Mouse (Mus musculus): ENCODE data around the gene Mgrn1.

Mgrn1 gene

DNA sequence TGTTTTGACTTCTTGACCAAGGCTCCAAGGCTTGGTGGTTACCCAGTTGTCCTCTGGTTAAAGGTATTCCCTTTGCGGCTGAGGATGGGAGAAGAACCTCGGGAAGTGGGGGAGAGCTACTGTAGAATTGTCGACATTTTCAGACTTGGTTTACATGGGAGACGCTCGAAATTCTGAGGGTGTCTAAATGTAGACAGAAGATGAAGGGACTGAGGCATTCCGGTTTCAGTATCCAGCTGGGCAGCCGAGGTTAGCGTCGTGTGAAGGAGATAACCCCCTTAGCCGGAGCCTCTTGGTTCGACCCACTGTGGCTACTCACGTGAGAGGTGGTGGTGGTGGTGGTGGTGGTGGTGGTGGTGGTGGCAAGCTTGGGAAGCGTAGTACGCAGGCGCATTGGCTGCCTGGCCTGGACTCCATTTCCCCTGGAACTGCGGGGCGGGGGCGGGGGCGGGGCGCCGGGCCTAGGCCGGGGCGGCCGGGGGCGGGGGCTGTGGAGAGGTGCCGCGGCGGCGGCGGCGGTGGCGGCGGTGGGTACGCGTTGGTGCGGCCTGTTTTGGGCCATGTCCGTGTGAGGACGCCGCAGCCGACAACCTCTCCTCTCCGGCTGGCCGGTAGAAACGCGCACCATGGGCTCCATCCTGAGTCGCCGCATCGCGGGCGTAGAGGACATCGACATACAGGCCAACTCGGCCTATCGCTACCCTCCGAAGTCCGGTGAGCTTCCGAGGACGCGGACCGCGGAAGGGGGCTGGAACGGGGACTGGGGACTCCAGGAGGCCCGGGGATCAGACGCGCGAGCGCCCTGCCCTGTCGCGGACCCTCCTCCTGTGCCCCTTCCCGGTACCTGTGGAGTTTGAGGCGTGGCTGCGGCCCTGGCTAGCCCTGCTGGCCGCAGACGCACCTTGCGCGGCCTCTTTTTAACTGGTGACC lies at the start of gene Mgrn1:
Mgrn1 (plus strand) TSS at position 490 of the 930 bp plus-strand sequence.
- DNase-seq: peak; percentile 89 to 91

DNA sequence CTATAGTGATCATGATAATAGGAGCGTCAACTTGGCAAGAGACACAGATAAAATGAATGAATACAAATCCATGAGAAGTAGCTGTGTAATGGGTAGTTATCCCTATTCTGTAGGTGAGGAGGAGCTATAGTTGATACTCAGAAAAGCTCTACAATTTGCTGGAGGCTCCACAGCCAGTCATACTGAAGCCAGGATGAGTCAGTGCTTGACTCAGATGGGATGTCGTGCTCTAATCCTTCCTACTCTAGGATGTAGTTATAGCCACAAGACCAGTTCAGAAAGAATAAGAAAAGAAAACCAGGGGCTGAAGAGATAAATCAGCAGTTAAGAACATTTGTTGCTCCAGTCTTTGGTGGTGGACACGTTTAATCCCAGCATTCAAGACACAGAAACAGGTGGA lies 48.4 kb upstream of the Mgrn1 start:
- DNase-seq: no peak

DNA sequence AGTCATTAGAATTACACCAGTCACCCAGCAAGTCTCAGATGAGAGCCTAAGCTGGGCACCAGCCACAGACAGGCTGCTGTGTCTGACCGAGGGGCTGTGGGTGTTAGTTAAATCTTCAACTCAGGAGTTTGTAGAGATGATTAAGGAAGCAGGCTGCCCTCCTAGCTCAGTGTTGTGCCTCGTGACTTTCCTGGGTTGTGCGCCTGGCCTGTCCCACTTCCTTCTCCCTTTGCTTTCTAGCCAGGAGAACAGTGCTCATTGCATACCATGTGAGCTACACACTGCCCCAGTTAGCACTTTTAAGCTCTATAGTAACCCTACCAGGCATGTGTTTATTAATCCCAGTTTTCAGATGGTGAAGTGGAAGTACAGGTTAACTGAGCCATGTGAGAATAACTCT lies 46.5 kb upstream of the Mgrn1 start:
- DNase-seq: no peak

DNA sequence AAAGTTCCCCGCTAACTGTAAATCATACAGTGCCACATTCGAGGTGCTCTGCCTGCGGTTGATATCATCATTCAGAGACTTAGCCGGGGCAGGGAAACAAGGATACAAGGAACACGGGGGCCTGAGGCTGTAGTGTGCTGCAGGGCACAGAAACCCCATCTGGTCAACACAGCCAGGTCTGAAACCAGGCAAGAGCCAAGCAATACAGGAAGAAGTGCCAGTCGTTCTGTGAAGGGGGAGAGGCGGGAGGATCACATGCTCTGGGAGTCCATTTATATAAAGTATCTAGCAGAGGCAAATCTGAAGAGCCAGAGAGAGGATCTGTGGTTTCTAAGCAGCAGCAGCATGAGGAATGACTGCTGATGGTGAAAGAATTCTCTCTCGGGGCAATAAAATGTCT lies 45.8 kb upstream of the Mgrn1 start:
- no peak for DNase-seq

DNA sequence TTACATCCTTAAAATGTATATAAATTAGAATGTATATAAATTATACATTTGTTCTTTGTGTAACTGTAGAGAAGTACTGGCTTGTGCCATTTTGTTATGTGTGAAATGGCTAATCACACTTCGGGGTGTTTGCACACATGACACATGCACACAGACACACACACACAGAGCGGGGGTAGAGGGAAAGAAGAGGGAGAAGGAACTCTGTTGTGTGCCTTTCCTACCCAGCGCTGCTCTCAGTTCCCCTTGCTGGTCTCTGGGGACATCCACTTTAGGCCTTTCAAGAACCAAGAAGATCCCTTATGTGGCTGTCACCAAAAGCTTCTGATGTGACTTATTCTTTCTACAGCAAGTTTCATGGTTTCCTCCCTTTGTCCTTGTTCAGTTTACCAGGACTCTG lies 39.0 kb upstream of the Mgrn1 start:
- no peak for DNase-seq

DNA sequence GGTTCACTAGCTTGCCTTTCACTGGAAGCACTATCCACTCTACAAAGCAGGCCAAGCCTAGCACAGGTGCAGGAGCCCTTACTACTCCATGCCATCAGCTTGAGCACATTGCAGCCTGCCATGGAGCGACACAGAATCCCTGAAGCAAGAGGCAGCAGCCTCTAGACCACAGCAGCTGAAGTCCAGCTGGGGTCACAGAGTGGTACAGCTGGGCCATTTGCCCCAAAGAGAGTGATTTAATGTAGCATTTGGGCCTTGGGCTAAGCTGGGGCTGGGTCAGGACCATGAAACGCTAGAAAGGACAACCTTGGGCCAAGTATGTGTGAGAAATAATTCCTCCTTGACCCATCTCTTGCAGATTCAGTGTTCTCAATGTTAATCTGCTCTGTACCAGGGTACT lies 38.0 kb upstream of the Mgrn1 start:
- DNase-seq: no peak

DNA sequence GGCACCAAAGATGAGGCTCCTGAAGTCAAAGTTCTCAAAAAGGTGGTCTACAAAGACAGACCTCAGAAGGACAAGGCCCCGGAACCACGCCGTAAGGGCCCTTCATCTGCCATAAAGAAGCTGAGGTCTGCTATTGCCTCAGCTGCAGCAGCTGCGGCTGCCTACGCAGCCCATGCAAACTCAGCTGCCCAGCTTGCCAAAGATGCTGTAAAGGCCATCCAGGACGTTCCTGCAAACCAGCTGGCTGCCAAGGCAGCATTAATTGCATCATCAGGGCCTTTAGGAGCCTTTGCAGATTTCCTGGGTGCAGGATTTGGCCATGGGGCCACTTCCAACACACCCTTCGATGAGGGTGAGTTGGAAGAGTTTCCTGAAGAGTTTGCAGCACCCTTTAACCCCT lies 35.7 kb upstream of the Mgrn1 start:
- peak in 1 of 2 experiments; percentile 42 for DNase-seq

DNA sequence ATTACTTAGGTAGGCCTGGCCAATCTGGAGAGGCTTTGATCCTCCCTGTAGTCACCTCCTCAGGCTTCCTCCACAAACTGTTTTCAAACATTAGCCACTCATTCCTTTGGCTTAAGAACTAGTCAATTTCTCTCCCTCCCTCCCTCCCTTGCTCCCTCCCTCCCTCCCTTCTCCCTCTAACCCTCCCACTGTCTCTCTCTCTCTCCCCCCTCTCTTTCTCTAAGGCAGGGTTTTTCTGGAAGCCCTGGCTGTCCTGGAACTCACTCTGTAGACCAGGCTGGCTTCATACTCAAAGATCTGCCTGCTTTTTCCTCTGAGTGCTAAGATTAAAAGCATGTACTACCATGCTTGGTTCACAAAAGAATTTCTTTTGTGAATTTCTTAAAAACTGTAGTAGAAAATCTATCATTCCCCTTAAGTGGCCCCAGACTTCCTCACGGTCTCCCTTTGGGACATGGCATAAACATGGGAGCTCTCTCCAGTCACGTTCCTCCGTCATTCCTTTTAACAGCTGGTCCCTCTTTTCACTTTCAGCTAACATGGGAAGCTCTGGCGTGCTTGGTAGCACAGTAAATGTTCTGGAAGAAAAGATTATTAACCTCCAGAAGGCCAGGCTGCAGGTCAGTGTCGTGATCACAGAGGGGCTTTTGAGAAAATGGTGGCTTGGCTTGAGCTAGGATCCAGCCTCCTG lies 35.0 kb upstream of the Mgrn1 start:
- no peak for DNase-seq

DNA sequence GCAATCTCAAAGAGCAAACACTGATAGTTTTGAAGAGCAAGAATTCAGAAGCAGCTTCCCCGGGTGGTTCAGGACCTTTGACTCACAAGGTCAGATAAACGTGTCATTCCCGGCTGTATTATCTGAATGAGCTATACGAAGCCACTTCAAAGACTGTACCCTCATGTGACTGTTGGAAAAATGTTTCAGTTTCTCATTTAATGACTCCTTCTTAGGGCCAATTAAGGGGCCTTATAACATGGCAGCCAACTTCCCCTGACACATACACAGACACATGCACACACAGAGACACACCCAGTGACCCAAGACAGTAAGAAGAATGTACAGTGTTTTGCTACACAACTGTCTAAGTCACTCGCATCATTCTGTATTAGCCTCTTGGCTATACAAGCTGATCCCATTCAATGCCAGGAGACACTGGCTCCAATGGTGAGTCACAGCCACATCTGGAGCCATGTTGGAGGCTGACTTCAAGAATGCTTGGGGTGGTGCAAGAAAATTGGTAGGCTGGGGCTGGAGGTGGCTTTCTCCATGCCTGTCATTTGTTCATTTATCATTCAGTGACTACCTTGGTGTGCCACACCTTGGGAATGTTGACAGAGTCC lies 30.9 kb upstream of the Mgrn1 start:
- no peak for DNase-seq

DNA sequence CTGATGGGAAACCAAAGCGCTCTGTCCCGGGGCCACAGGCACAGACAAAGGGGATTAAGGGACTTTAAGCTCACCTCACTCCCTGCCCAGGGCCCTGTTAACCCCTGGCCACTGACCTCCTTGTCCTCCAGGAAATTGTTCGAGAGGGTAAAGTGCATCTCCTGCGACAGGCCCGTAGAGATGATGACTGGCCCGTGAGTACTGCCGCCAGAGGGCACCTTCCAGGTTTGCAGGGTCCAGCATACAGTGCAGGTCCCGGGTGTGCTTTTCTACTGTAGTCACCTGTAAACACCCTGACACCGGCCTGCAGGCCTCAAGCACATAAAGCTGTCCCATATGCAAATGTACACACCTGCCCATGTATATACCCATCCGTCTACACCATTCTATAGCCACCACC lies 24.7 kb upstream of the Mgrn1 start:
- DNase-seq: peak in 1 of 2 experiments; percentile 31

DNA sequence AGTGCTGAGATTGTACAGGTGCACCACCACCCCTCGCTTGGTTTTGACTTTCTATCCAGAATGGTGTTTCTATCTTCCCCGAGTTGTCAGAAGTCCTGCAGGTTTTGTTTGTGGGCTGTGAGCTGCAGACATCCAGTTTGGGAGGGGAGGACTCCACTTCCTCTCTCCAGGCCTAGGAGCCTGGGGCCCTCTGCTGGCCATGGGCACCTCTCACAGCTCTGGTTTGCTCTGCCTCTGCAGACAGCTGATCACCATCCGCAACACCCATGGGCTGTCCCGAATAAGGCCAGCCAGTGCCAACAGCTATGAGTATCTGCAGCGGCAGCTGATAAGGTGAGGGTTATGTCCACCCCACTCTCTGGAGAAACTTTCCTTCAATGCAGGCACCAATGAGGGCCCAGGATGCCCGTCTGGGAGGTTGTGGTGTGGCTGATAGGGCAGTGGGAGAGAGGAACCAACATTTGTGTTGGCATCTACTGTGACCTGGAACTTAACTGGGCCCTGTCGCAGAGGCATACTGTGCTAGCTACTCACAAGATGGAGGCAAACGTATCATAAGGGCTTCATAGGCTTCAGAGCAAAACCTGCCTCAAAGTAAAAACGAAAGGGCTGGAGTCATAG lies 23.1 kb upstream of the Mgrn1 start:
- peak; percentile 84 to 86 for DNase-seq

DNA sequence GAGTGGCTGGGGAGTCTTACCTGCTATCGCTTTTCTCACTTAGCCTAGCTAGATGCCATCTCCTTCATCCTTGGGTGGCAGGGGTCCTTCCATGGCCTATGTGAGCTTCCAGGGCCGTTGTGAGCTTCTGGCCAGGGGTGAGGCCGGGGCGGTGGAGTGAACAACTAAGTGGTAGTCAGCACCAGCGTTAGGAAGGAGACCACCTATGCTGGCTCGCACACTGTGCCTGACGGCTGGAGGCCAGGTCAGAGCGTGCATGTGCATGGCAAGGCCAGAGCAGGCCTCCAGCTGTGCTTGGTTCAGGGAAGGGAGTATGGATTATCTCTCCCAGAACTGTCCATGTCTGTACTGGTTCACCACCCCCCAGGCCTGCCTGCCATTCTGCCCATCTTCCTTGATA lies 22.3 kb upstream of the Mgrn1 start:
- DNase-seq: no peak

DNA sequence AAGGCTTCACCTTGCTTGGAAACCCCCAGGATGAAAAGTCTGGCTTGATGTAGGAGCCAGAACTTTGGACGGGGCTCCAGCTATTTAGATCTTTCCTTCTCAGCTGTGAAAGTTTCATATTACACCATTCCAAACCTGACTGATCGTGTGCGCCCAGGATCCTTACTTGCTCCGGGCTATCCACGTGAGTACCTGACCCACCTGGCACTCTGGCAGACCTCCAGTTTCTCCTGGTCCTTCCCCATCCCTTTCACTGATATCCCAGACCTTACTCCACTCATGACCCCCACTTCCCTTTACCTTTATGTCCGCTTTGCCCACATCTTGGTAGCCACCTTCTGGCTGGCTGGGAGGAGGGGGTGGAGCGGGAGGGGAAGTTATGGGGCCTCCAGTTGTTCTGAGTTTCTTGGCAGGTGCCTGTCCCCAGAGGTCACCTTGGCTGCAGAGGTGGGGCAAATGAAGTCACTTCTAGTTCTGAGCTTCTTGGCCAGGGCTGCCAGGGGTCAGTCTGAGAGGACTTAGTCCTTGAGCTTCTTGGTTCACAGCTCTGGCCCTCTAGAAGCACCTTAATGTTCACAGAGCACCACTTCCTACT lies 19.9 kb upstream of the Mgrn1 start:
- peak in 1 of 2 experiments; percentile 53 for DNase-seq

DNA sequence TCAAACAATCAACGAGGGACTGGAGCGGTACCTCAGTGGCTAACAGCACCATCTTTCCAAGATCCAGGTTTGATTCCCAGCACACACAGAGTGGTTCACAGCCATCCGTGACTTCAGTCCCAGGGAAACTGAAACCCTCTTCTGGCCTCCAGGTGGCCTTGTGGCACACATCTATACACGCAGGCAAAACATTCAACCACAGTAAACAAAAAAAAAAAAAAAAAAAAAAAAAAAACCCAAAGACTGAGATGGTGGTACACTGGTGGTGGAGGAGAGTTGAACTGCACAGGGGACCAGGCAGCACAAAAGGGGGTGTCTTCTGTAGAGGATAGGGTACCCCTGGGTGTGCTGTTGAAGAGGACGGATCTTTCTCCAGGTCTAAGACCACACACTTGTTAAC lies 15.6 kb upstream of the Mgrn1 start:
- DNase-seq: no peak

DNA sequence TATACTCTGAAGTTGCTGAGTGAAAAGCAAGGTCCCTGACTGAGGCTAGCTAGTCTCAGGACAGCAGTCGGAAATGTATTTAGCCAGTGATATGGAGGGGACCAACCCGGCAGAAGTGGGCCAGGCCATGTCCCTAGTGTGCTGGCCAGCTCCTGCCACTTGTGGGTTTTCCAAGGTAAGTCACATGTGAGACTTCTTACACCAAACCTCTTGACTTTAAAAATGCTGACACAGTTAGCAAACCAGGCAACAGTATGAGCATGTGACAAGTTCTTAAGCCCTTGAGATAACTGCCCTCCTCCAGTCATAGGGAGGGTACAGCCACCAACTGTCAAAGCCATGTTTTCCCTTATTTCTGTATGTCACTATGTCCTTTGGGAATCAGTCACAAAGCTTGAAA lies 14.1 kb upstream of the Mgrn1 start:
- DNase-seq: peak; percentile 72 to 80

DNA sequence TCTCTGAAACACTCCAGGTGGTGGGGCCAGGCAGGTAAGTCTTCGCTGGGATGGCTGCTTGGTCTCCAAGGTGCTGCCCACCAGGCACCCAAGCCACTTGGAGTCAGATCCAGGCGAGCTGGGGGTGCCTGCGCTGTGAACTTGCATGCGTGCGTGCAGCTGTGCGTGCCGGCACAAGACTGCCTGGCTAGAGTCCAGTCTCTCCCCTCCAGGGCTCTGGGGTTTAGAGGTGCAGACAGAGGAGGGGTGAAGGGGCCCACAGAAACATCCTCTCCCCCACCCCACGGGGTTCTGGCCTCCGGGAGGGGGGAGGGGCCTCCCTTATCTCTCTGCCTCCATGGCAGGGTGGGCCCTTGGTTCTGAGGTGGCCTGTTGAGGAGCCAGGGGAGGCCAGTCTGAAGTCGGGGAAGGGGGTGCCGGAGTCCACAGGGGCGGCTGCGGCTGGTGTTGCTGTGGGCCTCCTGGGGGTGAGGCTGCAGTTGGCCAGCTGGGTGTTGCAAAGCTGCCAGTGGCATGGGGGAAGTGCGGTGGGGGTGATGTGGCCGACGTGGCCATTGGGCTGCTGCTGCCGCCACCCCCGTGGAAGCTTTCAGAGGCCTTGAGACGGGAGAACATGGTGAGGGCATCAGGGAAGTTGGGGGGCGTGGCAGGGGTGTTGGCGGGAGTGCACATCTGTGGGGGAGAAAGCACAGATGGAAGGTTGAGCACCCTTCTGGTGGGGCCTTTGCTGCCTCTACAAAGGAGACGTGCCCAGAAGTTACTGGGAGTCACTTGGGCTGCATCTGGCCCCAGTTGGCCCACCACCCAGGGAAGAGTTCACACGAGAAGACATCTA lies 10.6 kb upstream of the Mgrn1 start:
- DNase-seq: no peak

DNA sequence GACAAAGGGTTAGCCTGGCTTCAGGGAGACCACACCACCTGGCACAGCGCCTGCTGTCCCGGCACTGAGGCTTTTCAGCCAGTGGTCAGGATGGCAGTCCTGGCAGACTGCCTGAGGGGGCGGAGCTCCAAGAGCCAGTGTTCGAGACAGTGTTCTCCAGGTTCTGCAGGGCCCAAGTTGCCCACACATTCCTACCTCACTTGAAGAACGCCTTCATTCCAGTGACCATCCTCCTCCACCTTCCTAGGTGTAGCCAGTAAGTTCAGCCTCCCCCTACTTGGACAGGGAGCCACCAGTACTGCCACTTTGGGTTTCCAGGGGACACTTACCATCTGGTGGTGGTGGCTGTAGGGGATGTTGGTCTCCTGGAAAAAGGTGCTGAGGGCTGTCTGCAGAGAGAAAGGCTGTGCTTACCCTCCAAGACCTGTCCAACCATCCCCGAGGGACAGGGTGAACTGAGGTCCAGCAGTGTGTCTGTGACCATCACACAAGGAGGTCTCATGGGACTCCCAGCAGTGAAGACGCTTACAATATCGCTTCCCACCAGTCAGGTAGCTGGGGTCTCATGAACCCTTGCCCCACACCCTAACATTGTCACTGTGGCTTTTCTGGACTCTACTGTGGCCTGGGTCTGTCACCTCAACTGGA lies 9.9 kb upstream of the Mgrn1 start:
- DNase-seq: peak; percentile 65 to 76

DNA sequence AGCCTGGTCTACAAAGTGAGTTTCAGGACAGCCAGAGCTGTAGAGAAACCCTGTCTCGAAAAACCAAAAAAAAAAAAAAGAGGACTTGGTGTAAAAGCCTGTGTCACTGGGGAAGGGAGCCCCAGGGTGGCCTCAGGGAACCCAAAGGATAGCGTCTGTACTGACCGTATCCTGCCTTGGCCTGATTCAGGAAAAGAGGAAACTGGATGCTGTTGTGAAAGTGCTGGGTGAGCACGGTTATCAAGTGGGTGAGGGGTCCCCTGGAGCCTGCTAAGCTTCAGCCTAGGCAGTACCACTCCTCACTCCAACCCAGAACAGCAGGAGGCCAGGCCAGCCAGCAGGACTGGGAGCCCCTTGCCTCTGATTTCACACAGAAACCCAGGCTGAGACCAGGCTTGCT lies 8.9 kb upstream of the Mgrn1 start:
- peak in 1 of 2 experiments; percentile 35 for DNase-seq

DNA sequence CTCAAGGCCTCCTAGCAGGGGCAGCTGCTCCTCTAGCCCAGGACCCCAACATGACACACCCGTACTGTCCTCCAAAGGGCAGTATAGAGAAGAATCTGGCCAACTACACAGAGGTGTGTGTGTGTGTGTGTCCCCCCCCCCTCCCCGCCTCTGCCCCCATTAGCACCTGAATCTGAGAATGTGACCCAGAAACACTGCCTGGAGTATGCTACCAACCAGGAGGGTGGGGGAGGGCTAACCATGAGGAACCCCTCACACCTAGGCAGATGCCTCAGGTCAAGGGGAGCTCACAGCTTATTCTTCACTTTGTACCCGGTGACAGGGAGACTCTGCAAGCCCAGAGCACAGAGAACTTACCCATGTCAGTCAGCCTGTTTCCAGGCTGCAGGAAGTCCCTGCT lies 8.3 kb upstream of the Mgrn1 start:
- no peak for DNase-seq

DNA sequence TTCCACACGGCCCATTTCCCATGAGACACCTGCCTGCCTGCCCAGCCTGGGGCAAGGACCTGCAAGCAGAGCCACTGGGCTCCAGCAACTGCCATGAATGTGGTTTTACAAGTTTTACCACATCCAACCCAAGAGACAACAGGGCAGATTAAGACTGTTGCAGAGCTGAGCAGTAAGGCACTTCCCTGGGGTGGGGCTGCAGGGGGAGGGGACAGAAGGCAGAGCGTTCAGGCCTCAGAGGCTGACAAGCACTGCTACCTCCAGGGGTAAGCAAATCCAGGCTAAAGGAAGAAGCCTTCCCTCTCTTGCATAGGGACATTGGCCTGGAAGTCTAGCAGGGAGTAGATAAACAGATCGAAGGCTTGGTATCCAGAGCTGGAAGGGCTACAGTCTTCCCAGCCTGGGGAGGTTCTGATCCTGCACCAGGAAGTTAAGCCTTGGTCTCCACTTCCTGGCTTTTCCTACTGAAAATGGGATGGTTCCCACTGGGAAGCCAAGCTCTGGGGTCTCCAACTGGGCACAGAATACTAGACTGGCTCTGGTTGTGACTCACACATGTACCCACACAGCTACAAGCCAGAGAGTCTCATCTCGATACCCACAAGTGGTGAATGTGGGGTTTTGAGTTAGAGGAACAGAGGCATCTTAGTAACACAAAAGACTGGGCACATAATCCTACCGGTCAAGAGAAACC lies 7.7 kb upstream of the Mgrn1 start:
- DNase-seq: peak; percentile 61 to 78
